Mouse (Mus musculus) B cell, adult 2 months (primary cell): ENCODE measurements around the gene Tbl1x.
"Not testable (repeated sequence)": the region's sequence is repeated elsewhere in the genome, so short reads cannot be mapped to it uniquely, and the experiment has no call there.

Source experiments
- DNase-seq, 2 experiments: peaks; one replicate each; pipeline ENCODE4 v3.0.0; 2022

Gene Tbl1x

GRCm38 (mm10) chrX:77510371-77511300, at the start of gene Tbl1x:
TSS of gene Tbl1x (plus strand) at chrX:77511013.
- DNase-seq: peak; percentile 53 to 55

DNA sequence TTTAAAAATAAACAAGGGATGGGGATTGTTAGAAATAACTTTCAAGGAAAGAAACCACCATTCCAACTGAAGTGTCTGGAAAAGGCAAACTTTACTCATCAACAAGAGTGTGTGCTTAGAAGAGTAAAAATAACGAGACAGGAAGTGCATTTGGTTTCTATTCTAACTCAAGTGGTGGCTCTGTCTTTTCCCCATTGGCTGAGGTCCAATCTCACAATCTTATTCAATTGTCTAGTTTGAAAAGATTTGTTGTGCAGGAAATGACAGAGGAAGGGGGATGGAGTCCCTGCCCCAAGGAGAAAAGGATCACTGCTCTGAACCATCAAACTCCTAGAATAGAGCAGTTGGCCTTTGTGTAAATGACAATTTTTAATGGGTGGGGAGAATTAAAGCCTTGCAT, 41.6 kb upstream of the Tbl1x start:
- no peak for DNase-seq

- DNase-seq: no peak
Observed at GRCm38 (mm10) chrX:77472858-77473257, 38.0 kb upstream of the Tbl1x start.

GRCm38 (mm10) chrX:77473511-77473910, 37.3 kb upstream of the Tbl1x start:
- no peak for DNase-seq

DNA sequence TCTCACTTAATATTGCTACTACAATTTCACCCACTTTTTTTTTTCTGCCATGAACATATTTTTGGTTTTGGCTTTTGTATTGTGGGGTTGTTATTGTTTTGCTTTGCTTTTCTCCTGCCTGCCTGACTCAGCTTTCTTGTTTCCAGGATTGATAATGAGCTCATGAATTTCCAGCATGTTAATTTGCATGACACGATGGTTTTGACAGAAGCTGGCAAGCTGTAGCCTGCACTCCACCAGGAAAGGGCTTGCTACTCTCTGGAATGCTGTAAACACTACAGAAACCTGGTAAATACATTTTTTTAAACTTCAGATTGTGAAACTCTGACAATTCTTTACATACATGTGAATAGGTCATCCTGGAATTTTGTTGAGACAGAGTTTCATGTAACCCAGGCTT, 36.3 kb upstream of the Tbl1x start:
- no peak for DNase-seq

DNA sequence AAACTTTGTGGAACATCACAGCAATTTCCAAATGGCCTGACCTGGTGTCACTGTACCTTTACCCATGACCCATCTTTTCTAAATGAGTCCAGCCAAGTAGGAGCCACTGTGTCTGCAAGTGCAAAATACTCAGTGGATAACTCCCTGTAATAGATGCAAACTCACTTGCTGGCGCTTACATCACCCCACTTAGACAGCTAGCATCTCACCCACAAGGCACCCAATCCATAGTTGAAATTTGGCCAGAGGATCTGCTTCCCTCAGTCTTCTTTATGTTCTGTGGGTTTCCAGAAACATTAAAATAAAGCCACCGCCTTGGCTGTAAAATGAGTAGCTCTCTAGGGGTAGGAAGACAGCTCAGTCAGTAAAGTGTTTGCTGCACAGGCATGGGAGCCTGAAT, 33.3 kb upstream of the Tbl1x start:
- no peak for DNase-seq

DNA sequence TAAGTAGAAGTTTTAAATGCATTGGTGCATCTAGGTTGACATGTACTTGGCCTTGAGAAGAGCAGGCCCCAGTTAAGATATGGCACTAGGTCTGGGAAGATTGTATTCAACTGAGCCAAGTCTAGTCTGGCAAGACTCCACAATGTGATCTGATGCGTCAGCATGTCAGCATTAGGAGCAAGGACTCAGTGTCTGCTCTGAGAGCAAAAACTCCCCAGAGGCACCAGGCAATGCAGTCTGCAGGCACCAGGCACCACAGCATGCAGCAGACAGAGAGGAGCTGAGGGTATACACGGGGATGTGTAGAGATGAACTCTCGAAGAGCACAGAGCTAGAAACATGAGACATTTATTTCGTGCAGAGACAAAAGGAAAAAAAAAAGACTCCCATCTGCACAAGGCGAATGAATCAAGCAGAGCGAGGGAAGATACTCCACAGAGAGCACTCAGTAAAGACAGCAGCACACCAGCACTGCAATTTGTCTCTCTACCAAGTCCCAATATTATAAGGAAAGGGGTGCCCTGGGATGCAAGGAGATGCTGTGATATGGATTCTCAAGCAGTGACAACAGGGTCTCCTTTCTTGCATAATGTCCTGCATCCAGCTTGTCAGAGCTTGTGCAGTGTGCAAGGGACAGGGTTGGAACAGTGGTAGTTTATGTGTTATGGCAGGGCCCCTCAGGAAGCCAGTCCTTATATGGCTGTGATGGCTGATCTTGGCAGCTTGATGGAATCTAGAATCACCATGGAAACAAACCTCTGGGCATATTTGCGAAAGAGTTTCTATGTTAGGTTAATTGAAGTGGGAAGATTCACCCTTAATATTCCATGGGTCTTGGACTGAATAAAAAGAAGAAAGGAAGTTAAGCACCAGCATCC, 22.7 kb upstream of the Tbl1x start:
- DNase-seq: no peak

DNA sequence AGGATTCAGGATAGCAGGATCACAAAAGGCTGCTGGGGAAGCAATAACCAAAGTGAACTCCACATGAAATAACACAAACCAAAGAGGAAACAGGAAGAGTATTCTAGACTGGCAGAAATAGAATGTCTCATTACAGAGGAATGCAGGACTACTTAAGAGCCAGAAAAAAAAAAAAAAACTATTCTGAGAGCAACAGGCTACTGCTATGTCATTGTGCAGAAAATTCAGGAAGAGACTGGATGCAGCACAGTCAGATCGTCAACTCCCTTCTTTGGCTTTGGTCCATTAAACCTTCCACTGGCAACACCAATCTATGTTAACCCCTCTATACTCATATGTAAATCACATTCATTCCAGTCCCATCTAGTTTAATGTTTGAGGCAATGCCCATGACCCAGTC, 20.7 kb upstream of the Tbl1x start:
- no peak for DNase-seq

DNA sequence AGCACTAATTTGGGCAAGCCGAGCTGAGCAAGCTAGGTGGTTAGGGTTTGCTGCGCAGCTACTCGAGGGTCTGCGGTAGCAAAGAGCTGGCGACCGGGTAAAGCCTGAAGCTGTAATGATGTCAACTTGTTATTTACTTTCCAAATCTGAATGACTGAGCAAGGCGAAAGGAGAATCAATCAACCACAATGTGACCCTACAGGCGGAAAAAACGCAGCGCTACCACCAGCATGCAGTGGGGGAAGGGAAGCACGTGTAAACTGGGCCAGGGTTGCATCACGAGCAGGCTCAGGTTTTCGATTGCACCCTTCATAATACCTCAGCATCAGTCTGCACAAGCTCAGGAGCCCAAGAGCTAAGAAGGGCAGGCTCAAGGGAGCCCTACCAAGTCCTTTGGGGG, 1.7 kb upstream of the Tbl1x start:
- peak; percentile 84 to 87 for DNase-seq

GRCm38 (mm10) chrX:77509776-77510175, 1.0 kb upstream of the Tbl1x start:
- DNase-seq: peak; percentile 24 to 40

- peak; percentile 39 to 58 for DNase-seq
Observed at GRCm38 (mm10) chrX:77511301-77511993, 634 bp downstream of the Tbl1x start.

DNA sequence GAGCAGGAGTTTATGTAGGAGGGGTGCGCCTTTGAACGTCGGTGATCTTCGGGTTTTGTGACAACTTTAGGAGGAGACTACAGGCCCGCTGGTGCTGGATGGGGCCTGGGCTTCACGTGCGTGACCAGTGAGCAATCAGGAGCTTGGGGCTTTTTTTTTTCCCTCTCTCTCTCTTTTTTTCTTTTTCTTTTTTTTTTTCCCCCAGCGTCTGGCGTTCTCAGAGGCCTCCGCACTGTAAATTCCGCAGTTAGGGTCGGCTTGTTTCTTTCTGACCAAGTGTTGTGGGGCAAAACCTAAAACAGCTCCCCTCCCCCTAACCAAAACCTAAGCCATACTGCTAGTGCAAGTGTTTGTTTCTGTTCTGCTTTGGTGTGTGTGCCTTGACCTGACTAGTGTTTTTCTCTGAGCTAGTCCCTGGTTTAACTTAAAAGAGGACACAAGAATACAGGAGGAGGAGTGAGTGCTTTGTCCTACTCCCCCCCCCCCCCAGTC, 1.2 kb downstream of the Tbl1x start:
- DNase-seq: no peak

DNA sequence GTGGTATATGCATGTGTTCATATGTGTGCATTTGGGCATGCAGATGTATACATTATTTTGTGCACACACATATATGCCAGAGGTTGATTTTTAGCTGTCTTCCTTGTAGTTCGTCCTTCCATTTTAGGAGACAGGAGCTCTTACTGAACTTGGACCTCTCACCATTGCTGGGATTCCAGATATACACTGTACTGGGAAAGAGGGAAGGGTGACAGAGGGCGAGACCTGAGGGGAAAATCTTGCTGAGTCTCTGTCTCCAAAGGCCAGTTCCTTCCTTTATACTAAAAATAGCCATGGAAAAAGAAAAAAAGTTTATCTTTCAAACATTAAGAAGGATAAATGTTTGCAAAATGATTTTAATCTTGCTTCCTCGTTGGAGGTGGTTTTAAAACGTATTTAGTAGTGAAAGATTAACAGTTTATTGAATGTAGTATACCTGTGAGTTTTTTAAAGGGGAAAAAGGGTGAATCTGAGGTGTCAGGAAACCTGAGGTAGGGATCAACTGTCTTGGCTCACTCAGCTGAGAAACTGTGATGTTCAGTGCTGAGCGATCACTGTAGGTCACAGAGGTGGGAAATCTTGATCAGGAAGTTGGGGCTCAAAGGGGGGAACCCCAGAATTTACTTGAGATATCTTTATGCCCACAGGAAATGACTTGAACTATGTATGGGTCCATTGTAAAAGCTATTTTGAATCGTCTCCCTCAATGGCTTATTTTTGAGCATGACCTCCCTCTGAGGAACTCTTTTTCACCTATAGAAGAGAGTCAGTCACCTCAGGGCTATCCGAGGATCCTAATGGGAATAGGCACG, 6.7 kb downstream of the Tbl1x start:
- peak; percentile 21 to 23 for DNase-seq

DNA sequence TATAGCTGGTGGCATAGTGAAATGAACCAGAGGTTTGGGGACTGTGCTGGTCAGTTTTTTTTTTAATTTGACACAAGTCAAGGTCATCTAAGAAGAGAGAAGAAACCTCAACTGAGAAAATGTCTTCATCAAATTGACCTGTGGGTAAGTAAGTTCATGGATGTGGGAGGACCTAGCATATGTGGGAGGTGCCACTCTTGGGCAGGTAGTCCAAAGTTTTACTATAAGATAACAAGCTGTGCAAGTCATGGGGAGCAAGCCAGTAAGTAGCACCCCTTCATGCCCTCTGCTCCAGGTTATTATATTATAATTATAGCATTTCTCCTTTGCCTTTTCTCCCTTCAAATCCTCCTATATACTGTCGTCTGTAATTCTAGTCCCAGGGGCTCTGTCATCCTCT, 8.1 kb downstream of the Tbl1x start:
- DNase-seq: no peak

DNA sequence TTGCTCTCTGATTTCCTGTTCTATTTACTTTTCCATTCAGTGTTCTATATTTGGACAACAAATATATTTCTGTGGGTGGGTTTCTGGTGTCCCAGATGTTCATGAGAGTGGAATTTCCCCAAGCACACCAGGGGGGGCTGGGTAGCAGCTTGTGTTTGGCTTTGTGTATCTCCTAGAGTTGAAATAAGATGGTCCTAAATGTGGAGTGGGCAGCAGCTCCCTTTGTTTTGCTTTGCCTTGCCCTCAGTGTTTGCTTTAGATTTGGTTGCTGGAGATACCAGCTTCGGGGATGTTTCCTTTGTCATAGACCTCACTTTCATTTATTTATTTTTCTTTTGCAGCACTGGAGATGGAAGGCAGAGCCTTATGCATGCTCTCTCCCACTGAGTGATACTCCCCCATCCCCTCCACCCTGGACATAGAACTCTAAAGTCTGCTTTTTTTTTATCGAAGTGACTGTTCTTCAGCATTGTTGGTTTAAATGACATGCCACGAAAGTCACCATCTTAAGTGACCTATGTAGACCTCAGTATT, 12.1 kb downstream of the Tbl1x start:
- DNase-seq: no peak

GRCm38 (mm10) chrX:77525179-77525578, 14.4 kb downstream of the Tbl1x start:
- DNase-seq: no peak

- DNase-seq: no peak
Observed at GRCm38 (mm10) chrX:77528401-77528800, 17.6 kb downstream of the Tbl1x start.

DNA sequence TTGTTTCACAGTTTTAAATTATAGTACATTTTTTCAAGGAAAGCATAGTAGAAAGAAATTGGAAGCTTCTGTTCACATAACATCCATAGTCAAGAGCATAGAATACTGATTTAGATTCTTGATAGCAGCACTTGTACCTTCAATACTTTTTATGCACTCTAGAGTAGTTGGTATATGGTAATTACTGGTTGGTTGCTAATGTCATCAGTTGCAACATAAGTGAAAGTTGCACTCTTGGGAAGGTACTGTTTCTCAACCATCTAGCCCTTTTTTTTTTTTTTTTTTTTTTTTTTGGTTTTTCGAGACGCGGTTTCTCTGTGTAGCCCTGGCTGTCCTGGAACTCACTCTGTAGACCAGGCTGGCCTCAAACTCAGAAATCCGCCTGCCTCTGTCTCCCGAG, 20.2 kb downstream of the Tbl1x start:
- DNase-seq: no peak

DNA sequence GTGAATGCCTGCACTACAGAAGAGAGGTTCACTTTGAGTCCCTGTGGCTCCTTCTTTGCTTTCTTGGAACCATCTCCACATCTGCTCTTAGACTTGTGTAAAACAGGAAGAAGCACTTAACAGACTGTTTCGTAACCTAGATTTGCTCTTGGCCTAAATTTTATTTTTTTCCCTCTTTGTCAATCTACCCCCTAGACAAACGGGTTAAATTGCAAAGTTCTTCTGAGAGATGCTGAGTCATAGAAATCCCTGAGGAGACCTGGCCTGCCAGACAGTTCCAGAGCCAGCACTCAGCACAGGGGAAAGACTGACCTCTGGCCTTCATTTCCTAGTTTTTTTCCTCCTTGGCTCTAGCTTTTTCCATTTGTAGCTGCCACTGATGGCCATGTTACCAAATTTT, 23.1 kb downstream of the Tbl1x start:
- no peak for DNase-seq

DNA sequence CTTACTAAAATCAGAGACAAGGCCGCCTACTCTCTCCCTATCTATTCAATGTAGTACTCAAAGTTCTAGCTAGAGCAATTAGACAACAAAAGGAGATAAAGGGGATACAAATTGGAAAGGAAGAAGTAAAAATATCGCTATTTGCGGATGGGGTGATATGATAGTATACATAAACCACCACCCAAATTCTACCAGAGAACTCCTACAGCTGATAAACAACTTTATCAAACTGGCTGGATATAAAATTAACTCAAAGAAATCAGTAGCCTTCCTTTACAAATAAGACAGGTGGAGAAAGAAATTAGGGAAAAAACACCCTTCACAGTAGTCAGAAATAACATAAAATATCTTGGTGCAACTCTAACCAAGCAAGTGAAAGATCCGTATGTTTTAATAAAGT, 29.0 kb downstream of the Tbl1x start:
- DNase-seq: not testable (repeated sequence)

- DNase-seq: no peak
Observed at GRCm38 (mm10) chrX:77544003-77544402, 33.2 kb downstream of the Tbl1x start.

- no peak for DNase-seq
Observed at GRCm38 (mm10) chrX:77544550-77544949, 33.7 kb downstream of the Tbl1x start.
